ENCODE assay signal across 16 mouse cellular contexts in genomic region chrX:52489461-52489860, GRCm38 (mm10).
"Had no signal": no experiment of that assay in that cellular context is flagged by ENCODE, and none has a peak within 500 bp of the region (broad histone marks: within the 10 kb centered on the region; RNA-seq: fewer than 3 reads in every experiment).

No protein-coding gene starts in this region.

- H3K4me1 ChIP-seq: megakaryocyte, embryonic 14.5 days; midbrain, embryonic 12.5 days; neural tube, embryonic 12.5 days; stomach, embryonic 15.5 days had no signal

- H3K27ac ChIP-seq: liver, embryonic 14.5 days; macrophage; midbrain, embryonic 12.5 days; neural tube, embryonic 12.5 days; stomach, embryonic 15.5 days; stomach, postnatal 0 days had no signal

- H3K36me3 ChIP-seq: midbrain, embryonic 12.5 days; neural tube, embryonic 12.5 days; stomach, embryonic 15.5 days had no signal

- H3K4me2 ChIP-seq: lung, embryonic 14.5 days; midbrain, embryonic 12.5 days; neural tube, embryonic 12.5 days; stomach, embryonic 15.5 days had no signal

- H3K4me3 ChIP-seq: megakaryocyte, embryonic 14.5 days; midbrain, embryonic 12.5 days; neural tube, embryonic 12.5 days; stomach, embryonic 15.5 days had no signal

- DNase-seq: lung, adult 18-20 months; lung, embryonic 14.5 days; lung, postnatal 10 days; lung, postnatal 36 days; midbrain, embryonic 14.5 days; right cerebral cortex, postnatal 14 days; thymus, adult 2 months; thymus, postnatal 25 days had no signal

- H3K9ac ChIP-seq: liver, embryonic 14.5 days; lung, embryonic 14.5 days; midbrain, embryonic 12.5 days; neural tube, embryonic 12.5 days; stomach, embryonic 15.5 days had no signal

- ATAC-seq: midbrain, embryonic 16.5 days had no signal

- H3K27me3 ChIP-seq: megakaryocyte, embryonic 14.5 days; midbrain, embryonic 12.5 days; neural tube, embryonic 12.5 days; stomach, embryonic 15.5 days had no signal

- H3K9me3 ChIP-seq: megakaryocyte, embryonic 14.5 days; midbrain, embryonic 12.5 days; neural tube, embryonic 12.5 days; stomach, embryonic 15.5 days had no signal
